Mouse (Mus musculus): ENCODE measurements at regions not wholly inside any gene's neighbourhood (a gene's known extent, or its start where the extent isn't known, plus 50 kb on each side); places are given as distances from the start of the nearest gene placed in this dataset.

DNA sequence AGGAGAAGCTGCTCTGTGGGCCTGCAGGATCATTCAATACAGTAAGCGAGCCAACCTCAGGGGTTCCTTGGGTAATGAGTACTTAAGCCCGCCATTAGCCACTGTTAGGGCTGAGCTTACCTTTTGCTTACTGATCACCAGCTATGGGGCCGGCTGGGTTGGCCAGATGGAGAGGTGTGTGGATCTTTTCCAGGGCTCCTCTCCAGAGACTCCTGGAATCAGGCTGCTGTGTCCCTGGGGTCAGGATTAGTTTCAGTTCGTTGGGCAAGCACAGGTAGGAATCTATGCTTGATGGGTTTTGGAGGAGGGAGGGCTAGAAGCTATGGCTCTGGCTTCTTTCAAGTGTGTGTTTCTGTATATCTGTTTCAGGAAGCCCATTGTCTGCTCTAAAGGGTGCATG is 175.7 kb upstream of the Gjb5 start:
- DNase-seq (ENCODE audit: low spot score in 2 of 2): no peak

GRCm38 (mm10) chr4:127530779-127531178 is 172.8 kb upstream of the Gjb5 start:
- no peak for DNase-seq (ENCODE audit: low spot score in 2 of 2)

DNA sequence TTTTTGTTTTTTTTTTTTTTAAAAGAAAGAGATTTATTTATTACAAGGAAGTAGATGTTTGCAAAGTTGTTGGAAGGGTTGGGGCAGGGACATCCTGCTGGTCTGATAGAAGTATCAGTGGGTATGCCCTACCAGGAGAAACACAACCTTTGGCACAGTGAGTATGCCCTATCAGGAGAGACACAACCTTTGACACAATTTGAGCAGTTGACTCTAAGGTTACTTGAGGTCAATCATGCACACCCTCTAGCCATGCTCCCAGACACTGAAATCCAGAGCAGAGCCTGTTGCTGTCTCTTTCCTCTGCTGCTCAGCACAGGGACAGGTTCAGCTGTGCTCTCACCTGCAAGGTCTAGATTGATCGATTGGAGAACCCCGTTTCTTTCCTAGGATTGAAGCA is 164.2 kb upstream of the Gjb5 start:
- no peak for DNase-seq (ENCODE audit: low spot score in 2 of 2)

DNA sequence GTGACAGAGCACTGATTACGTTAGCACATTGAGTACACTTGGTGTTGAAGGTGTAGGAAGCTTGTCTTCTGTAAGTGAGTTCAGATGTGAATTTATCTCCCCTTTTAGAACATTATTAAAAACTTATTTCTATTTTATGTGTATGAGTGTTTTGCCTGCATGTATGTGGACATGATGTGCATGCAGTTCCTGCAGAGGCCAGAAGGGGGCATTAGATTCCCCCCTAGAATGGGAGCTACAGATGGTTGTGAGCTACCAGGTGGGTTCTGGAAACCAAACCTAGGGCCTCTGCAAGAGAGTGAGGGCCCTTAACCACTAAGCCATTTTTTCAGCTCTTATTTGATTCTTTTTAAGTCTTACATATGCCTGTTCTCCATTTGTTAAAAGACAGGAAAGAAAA is 160.0 kb upstream of the Gjb5 start:
- no peak for DNase-seq (ENCODE audit: low spot score in 2 of 2)

GRCm38 (mm10) chr4:127517539-127517938 is 159.6 kb upstream of the Gjb5 start:
- DNase-seq (ENCODE audit: low spot score in 2 of 2): no peak

GRCm38 (mm10) chr4:127509936-127510335 is 152.0 kb upstream of the Gjb5 start:
- DNase-seq (ENCODE audit: low spot score in 2 of 2): no peak

- DNase-seq (ENCODE audit: low spot score in 2 of 2): no peak
Observed at GRCm38 (mm10) chr4:127502621-127503020, 144.6 kb upstream of the Gjb5 start.

GRCm38 (mm10) chr4:127501881-127502280 is 143.9 kb upstream of the Gjb5 start:
- DNase-seq (ENCODE audit: low spot score in 2 of 2): no peak

GRCm38 (mm10) chr4:127487016-127487780 is 129.2 kb upstream of the Gjb5 start:
- DNase-seq (ENCODE audit: low spot score in 2 of 2): no peak

DNA sequence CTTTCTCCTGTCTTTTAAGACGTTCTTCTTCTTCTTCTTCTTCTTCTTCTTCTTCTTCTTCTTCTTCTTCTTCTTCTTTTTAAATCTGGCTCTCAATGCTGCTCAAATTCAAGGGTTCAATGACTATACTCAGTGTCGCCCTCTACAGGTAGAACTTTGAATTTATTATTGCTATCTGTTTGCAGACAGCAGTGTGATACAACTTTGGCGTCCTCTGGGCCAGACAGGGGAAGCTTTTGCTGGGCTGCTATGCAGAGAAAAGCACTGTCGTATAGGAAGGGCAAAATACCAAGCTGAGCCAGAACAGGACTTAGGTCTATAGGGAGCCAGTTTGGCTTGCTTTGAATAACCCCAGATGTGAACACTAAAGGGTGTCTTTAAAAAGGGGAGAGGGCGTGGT is 127.3 kb upstream of the Gjb5 start:
- DNase-seq (ENCODE audit: low spot score in 2 of 2): no peak

DNA sequence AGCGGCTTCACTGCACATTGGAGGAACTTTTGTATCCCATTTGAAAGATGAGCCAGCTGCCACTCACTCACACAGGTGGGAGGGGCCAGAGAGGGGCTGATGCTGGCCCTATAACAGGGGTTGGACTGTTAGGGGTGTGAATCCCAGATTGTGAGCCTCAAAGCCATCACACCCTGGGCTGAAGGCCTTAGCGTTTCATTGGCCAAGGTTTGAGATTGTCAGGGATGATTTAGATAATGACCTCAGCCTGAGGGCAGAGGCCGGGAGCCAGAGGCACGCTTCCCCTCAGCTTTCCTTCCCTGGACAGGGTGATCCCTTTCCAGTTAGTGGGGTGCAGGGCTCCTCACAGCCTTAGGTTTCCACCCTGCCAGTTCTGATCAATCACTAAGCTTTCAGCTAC is 124.5 kb upstream of the Gjb5 start:
- DNase-seq (ENCODE audit: low spot score in 2 of 2): no peak

- DNase-seq (ENCODE audit: low spot score in 2 of 2): no peak
Observed at GRCm38 (mm10) chr4:127480339-127480738, 122.4 kb upstream of the Gjb5 start.

GRCm38 (mm10) chr4:127469877-127470276 is 111.9 kb upstream of the Gjb5 start:
- DNase-seq (ENCODE audit: low spot score in 2 of 2): no peak

GRCm38 (mm10) chr4:127454511-127455119 is 96.6 kb upstream of the Gjb5 start:
- no peak for DNase-seq (ENCODE audit: low spot score in 2 of 2)

- DNase-seq (ENCODE audit: low spot score in 2 of 2): no peak
Observed at GRCm38 (mm10) chr4:127452081-127452480, 94.1 kb upstream of the Gjb5 start.

DNA sequence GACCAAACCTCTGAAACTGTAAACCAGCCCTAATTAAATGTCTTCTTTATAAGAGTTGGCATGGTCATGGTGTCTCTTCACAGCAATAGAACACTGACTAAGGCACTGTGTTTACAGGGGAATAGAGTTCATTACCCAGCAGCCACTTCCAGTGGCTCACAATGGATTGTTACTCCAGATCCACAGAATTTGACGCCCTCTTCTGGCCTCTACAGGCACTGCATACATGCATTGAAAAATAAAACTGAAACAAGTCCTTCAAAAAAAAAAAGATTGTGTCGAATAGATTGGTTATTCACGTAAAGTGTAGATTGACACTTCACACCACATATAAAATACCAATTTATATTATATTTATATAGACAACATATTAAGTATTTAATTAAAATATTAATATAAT is 87.3 kb upstream of the Gjb5 start:
- no peak for DNase-seq (ENCODE audit: low spot score in 2 of 2)

DNA sequence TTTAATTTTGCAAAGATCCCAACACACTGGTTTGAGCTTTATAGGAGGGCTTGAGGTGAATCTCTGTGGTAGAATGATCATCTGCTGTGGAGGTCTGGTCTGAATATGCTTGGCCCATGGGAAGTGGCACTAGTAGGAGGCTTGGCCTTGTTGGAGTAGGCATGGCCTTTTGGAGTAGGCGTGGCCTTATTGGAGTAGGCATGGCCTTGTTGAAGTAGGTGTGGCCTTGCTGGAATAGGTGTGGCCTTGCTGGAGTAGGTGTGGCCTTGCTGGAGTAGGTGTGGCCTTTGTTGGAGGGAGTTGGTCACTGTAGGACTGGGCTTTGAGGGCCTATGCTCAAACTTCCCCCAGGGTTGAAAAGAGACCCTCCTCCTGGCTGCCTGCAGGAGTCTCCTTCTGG is 86.1 kb upstream of the Gjb5 start:
- DNase-seq (ENCODE audit: low spot score in 2 of 2): no peak

GRCm38 (mm10) chr4:127442001-127442400 is 84.0 kb upstream of the Gjb5 start:
- DNase-seq (ENCODE audit: low spot score in 2 of 2): no peak

DNA sequence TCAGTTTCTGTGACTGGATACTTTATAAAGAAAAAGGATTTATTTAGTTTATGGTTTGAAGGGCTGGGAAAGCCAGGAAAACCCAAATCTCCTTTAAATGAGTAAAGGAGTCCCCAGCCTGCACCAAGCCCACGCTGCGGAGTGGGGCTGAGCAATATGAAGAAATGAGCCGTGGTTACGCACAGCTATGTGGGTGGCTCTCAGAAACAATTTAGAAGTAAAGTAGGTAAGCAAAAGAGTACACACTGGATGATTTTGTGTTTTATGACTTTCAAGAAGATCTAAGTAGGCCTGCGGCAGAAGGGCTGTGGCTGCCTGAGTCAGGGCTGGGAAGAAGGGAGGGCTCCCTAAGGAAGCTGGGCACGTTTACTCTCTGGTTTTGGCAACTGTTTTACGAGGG is 82.6 kb upstream of the Gjb5 start:
- no peak for DNase-seq (ENCODE audit: low spot score in 2 of 2)

- peak; percentile 44 to 67 for DNase-seq (ENCODE audit: low spot score in 2 of 2)
Observed at GRCm38 (mm10) chr4:127435076-127435475, 77.1 kb upstream of the Gjb5 start.

DNA sequence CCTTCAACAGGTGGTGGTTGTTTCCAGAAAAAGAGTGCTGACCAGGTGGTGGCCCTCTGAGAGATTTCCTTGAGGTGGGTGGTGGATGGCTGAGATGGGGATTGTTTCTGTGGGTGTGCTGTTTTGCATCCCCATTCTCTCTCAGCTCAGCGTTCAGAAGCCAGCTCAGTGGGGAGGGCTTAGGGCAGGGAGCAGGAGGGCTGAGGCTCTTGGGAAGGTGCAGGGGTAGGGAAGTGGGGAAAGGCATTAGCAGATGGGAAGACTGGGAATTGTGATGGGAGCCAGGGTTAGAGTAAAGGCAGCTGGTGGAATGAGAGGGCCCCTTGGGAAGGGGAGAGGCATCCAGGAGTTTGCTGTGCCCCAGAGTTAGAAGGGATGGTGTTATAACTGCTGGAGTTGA is 72.3 kb upstream of the Gjb5 start:
- no peak for DNase-seq (ENCODE audit: low spot score in 2 of 2)

DNA sequence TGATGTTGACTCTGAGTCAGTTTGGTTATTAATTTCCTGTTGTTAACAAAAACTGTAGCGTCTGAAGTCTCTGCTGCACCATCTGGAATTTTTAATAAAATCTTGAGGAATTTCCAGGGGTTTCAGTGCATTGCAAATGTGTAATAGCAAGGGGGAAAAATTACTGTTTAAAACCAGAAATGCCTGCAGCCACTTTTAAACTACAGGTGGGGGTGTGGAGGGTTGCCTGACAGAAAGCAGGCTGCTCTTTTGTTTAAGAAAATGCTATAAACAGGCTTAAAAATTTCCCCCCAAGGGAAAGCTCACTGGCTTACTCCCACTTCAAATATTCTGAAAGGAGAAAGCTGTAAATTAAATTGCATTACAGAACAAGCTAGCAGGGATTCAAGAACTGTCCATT is 71.8 kb upstream of the Gjb5 start:
- no peak for DNase-seq (ENCODE audit: low spot score in 2 of 2)

GRCm38 (mm10) chr4:127423855-127424254 is 65.9 kb upstream of the Gjb5 start:
- no peak for DNase-seq (ENCODE audit: low spot score in 2 of 2)

Measured in urinary bladder, postnatal 4 days (tissue).